Mouse (Mus musculus) liver, embryonic 14.5 days (tissue): ENCODE measurements around the gene Zfyve27.

Experiments used
- CTCF ChIP-seq: IDR thresholded peaks from 2 replicates; pipeline ENCODE4 v1.5.1; 2016; ENCODE audit warnings: antibody characterized with exemption, low read depth, control low read depth
- EP300 ChIP-seq: IDR thresholded peaks from 2 replicates; pipeline ENCODE4 v1.6.1; 2016; ENCODE audit warnings: antibody characterized with exemption, low read depth

- TF ChIP-seq EP300, result no peak
- TF ChIP-seq CTCF, result no peak
These were observed 32.6 kb downstream of the Zfyve27 start for GRCm38 (mm10) chr19:42196378-42196777.
